Mouse (Mus musculus): ENCODE measurements around the gene Mrtfb. TPM values are rescaled to one million over a fixed set of nuclear protein-coding genes. Genes with fewer than 3 reads are reported as not detected.

Mrtfb gene
- polyA plus RNA-seq, 1 experiment: 1.8 TPM

- Histone ChIP-seq H3K4me3 (replicated peaks; ENCODE audit: control insufficient read depth, low read depth, low read length) (no peak overlapping the region), H3K27ac (ENCODE audit: control insufficient read depth, insufficient read depth, low read depth, low read length, poor library complexity) (no peak overlapping the region), H3K4me1 (ENCODE audit: control insufficient read depth, insufficient read depth, low read length) (no peaks in the 10 kb centered on the region)
- TF ChIP-seq POLR2A (IDR thresholded peaks at IDR 0.05; ENCODE audit: borderline replicate concordance, control insufficient read depth, low read depth, low read length): no peak
- no peak for TF ChIP-seq CTCF (IDR thresholded peaks at IDR 0.05; ENCODE audit: control insufficient read depth, insufficient read depth, low read length)
- 57% methylated on average over 14 of the region's 14 CpGs for WGBS
Observed at GRCm38 (mm10) chr16:13232912-13233802, 23.1 kb upstream of the Mrtfb start.

- TF ChIP-seq POLR2A (IDR thresholded peaks at IDR 0.05; ENCODE audit: borderline replicate concordance, control insufficient read depth, low read depth, low read length) (no peak), CTCF (IDR thresholded peaks at IDR 0.05; ENCODE audit: control insufficient read depth, insufficient read depth, low read length) (no peak)
- no peak overlapping the region for H3K27ac ChIP-seq (ENCODE audit: control insufficient read depth, insufficient read depth, low read depth, low read length, poor library complexity)
- 4% methylated on average over 4 of the region's 4 CpGs for WGBS
- no peaks in the 10 kb centered on the region for H3K4me1 ChIP-seq (ENCODE audit: control insufficient read depth, insufficient read depth, low read length)
- no peak overlapping the region for H3K4me3 ChIP-seq (replicated peaks; ENCODE audit: control insufficient read depth, low read depth, low read length)
Observed at GRCm38 (mm10) chr16:13239039-13239438, 17.2 kb upstream of the Mrtfb start.

GRCm38 (mm10) chr16:13239544-13239943, 16.7 kb upstream of the Mrtfb start:
- no peak for TF ChIP-seq POLR2A (IDR thresholded peaks at IDR 0.05; ENCODE audit: borderline replicate concordance, control insufficient read depth, low read depth, low read length)
- no peak for TF ChIP-seq CTCF (IDR thresholded peaks at IDR 0.05; ENCODE audit: control insufficient read depth, insufficient read depth, low read length)
- 51% methylated on average over 2 of the region's 2 CpGs for WGBS
- Histone ChIP-seq H3K4me1 (ENCODE audit: control insufficient read depth, insufficient read depth, low read length) (no peaks in the 10 kb centered on the region), H3K27ac (ENCODE audit: control insufficient read depth, insufficient read depth, low read depth, low read length, poor library complexity) (no peak overlapping the region), H3K4me3 (replicated peaks; ENCODE audit: control insufficient read depth, low read depth, low read length) (no peak overlapping the region)

- WGBS: 49% methylated on average over 7 of the region's 7 CpGs
- no peaks in the 10 kb centered on the region for H3K4me1 ChIP-seq (ENCODE audit: control insufficient read depth, insufficient read depth, low read length)
- TF ChIP-seq POLR2A (IDR thresholded peaks at IDR 0.05; ENCODE audit: borderline replicate concordance, control insufficient read depth, low read depth, low read length): no peak
- no peak for TF ChIP-seq CTCF (IDR thresholded peaks at IDR 0.05; ENCODE audit: control insufficient read depth, insufficient read depth, low read length)
- H3K27ac ChIP-seq (ENCODE audit: control insufficient read depth, insufficient read depth, low read depth, low read length, poor library complexity): no peak overlapping the region
- H3K4me3 ChIP-seq (replicated peaks; ENCODE audit: control insufficient read depth, low read depth, low read length): no peak overlapping the region
Observed at GRCm38 (mm10) chr16:13240326-13240725, 16.0 kb upstream of the Mrtfb start.

DNA sequence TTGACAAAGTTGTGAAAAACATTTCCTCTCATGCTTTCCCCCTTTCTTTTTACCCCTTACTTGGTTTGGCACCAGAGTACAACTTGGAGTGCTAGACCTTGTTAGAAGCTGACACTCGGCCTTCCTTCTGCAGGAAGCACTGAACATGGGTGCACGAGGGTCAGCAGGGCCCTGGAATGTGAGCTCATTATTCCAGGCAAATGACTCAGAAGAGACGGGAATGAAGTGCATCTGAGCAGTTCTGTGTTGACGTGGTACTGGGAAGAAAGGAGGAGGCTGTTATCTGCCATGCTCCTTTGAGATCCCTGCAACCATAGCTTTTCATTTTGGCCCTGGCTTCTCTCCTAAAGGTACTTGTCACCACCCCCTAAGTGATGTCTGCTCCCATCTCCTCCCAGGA, 10.6 kb upstream of the Mrtfb start:
- Histone ChIP-seq H3K27ac (ENCODE audit: control insufficient read depth, insufficient read depth, low read depth, low read length, poor library complexity) (no peak overlapping the region), H3K4me1 (ENCODE audit: control insufficient read depth, insufficient read depth, low read length) (no peaks in the 10 kb centered on the region; the same call in 1 of the 2 replicates), H3K4me3 (replicated peaks; ENCODE audit: control insufficient read depth, low read depth, low read length) (no peak overlapping the region)
- 70% methylated on average over 4 of the region's 4 CpGs for WGBS
- TF ChIP-seq POLR2A (IDR thresholded peaks at IDR 0.05; ENCODE audit: borderline replicate concordance, control insufficient read depth, low read depth, low read length): no peak
- no peak for TF ChIP-seq CTCF (IDR thresholded peaks at IDR 0.05; ENCODE audit: control insufficient read depth, insufficient read depth, low read length)

DNA sequence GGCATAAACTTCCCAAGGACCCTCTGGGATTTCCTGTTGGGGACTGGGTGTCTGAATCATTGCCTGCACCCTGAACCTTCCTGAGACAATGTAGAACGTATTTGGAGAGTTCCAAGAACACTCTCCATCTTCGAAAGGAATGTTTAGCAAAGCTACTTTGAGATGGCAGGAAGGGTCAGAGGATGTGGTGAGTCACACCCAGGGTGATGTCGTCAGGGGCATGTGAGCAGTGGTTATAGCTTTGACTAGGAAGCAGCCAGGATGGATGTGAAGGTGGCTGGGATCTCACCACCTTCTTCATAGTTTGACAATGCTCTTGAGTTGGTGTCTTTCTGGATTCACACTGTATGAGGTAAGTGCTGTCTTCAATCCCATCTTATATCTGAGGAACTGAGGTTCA, 9.4 kb upstream of the Mrtfb start:
- H3K27ac ChIP-seq (ENCODE audit: control insufficient read depth, insufficient read depth, low read depth, low read length, poor library complexity): no peak overlapping the region
- no peak for TF ChIP-seq CTCF (IDR thresholded peaks at IDR 0.05; ENCODE audit: control insufficient read depth, insufficient read depth, low read length)
- no peak for TF ChIP-seq POLR2A (IDR thresholded peaks at IDR 0.05; ENCODE audit: borderline replicate concordance, control insufficient read depth, low read depth, low read length)
- no peak overlapping the region for H3K4me3 ChIP-seq (replicated peaks; ENCODE audit: control insufficient read depth, low read depth, low read length)
- no peaks in the 10 kb centered on the region; the same call in 1 of the 2 replicates for H3K4me1 ChIP-seq (ENCODE audit: control insufficient read depth, insufficient read depth, low read length)
- WGBS: 39% methylated on average over 3 of the region's 3 CpGs

GRCm38 (mm10) chr16:13250061-13250460, 6.2 kb upstream of the Mrtfb start:
- H3K4me3 ChIP-seq (replicated peaks; ENCODE audit: control insufficient read depth, low read depth, low read length): no peak overlapping the region
- no peak for TF ChIP-seq POLR2A (IDR thresholded peaks at IDR 0.05; ENCODE audit: borderline replicate concordance, control insufficient read depth, low read depth, low read length)
- no peak for TF ChIP-seq CTCF (IDR thresholded peaks at IDR 0.05; ENCODE audit: control insufficient read depth, insufficient read depth, low read length)
- no peaks in the 10 kb centered on the region; the same call in 1 of the 2 replicates for H3K4me1 ChIP-seq (ENCODE audit: control insufficient read depth, insufficient read depth, low read length)
- WGBS: 83% methylated on average over 5 of the region's 5 CpGs
- H3K27ac ChIP-seq (ENCODE audit: control insufficient read depth, insufficient read depth, low read depth, low read length, poor library complexity): no peak overlapping the region

DNA sequence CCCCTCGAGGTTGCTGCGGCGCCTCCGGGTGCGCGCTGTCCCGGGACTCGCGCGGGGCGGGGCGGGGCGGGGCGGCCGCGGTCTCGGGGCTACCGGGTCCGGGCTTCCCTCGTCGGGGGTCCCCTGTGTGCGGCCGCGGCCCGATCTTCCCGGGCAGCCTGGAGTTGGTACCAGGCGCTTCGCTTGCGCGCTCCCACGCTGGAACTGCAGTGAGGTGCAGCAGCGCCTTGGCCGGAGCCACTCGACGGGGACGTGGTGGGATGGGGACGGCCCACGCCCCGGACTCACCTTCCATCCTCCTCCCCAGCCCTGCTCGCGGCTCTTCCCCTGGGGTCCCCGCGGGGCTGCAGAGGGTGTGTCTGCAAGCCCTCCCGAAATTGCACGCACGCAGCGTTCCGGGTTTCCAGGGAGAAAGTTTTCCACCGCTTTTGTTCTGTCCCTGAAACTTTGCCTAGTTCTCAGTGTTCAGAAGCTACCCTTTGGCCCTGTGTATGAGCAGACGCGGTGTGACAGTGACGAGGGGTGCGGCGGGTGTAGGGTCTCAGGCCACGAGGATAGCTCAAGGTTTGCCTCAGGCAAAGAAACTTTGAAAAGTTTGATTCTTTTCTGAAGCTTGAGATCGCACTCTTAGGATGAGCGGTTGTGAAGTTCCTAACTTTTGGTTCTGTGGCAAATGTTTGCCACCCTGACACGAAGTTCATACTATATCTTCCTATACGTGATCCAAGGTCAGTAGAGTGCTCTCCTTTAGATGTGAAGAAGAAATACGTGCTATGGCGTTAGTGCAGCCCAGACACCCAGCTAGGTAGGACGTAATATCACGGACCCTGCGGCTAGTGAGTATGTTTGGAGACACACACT, 616 bp downstream of the Mrtfb start:
- 7% methylated on average over 59 of the region's 64 CpGs for WGBS
- TF ChIP-seq CTCF (IDR thresholded peaks at IDR 0.05; ENCODE audit: control insufficient read depth, insufficient read depth, low read length): no peak
- TF ChIP-seq POLR2A (IDR thresholded peaks at IDR 0.05; ENCODE audit: borderline replicate concordance, control insufficient read depth, low read depth, low read length): no peak
- H3K27ac ChIP-seq (ENCODE audit: control insufficient read depth, insufficient read depth, low read depth, low read length, poor library complexity): peak overlapping the region; percentile 46; the same call in 1 of the 2 replicates

More for the DNA sequence above, 616 bp downstream of the Mrtfb start:
- peak overlapping the region; percentile 83 for H3K4me3 ChIP-seq (replicated peaks; ENCODE audit: control insufficient read depth, low read depth, low read length)
- H3K4me1 ChIP-seq (ENCODE audit: control insufficient read depth, insufficient read depth, low read length): peaks cover 2% of the 10 kb centered on the region; the same call in 1 of the 2 replicates

Measured in bone marrow, adult 2 months (tissue).